ENCODE assay signal across 19 mouse cellular contexts in genomic region chr12:84447386-84447785, GRCm38 (mm10). TPM values are rescaled to one million over a fixed set of nuclear protein-coding genes. Genes with fewer than 3 reads are reported as not detected.
"Had no signal": no experiment of that assay in that cellular context is flagged by ENCODE, and none has a peak within 500 bp of the region (broad histone marks: within the 10 kb centered on the region; RNA-seq: fewer than 3 reads in every experiment).

No protein-coding gene starts in this region.

- H3K27me3 ChIP-seq: midbrain, embryonic 12.5 days; midbrain, embryonic 15.5 days; neural tube, embryonic 12.5 days had no signal

- H3K4me2 ChIP-seq: liver, embryonic 13.5 days; midbrain, embryonic 12.5 days; midbrain, embryonic 15.5 days; neural tube, embryonic 12.5 days; neural tube, embryonic 15.5 days had no signal

- H3K36me3 ChIP-seq: liver, embryonic 13.5 days; midbrain, embryonic 12.5 days; midbrain, embryonic 15.5 days; neural tube, embryonic 12.5 days had no signal

- ATAC-seq: intestine, postnatal 0 days; midbrain, embryonic 15.5 days had no signal

- H3K27ac ChIP-seq: left cerebral cortex, adult 2 months; liver, embryonic 13.5 days; macrophage; midbrain, embryonic 12.5 days; midbrain, embryonic 15.5 days; neural tube, embryonic 12.5 days; neural tube, embryonic 15.5 days; stomach, postnatal 0 days had no signal

- H3K9me3 ChIP-seq: liver, embryonic 13.5 days; midbrain, embryonic 12.5 days; midbrain, embryonic 15.5 days; neural tube, embryonic 12.5 days; neural tube, embryonic 15.5 days had no signal

- H3K4me3 ChIP-seq: left cerebral cortex, adult 2 months; liver, embryonic 13.5 days; midbrain, embryonic 12.5 days; midbrain, embryonic 15.5 days; neural tube, embryonic 12.5 days; neural tube, embryonic 15.5 days had no signal

- H3K9ac ChIP-seq: liver, embryonic 13.5 days; midbrain, embryonic 12.5 days; midbrain, embryonic 15.5 days; neural tube, embryonic 12.5 days; neural tube, embryonic 15.5 days had no signal

- DNase-seq: layer of hippocampus, postnatal 36 days; liver, embryonic 13.5 days; lung, adult 2 months; lung, postnatal 14 days; right cerebral cortex, adult 18-20 months; right cerebral cortex, postnatal 14 days; right cerebral cortex, postnatal 4 days; thymus, adult 2 months; thymus, postnatal 14 days; thymus, postnatal 4 days had no signal

RNA-seq across cellular contexts. Expression of gene Bbof1, which starts 38.5 kb away (rescaled TPM):
- polyA plus RNA-seq: liver, adult 2 months had no signal
